Mouse (Mus musculus) lung, postnatal 4 days (tissue): Measurements from ENCODE around the gene Nkx2-1.

ENCODE experiments used
- DNase-seq, 2 experiments: peaks; one replicate each; pipeline ENCODE4 v3.0.0; 2021

Nkx2-1 gene

GRCm38 (mm10) chr12:56521106-56521840 is 15.4 kb downstream of the Nkx2-1 start:
- DNase-seq, result peak in 1 of 2 experiments; percentile 50

- no peak for DNase-seq
Observed at GRCm38 (mm10) chr12:56520396-56521105, 16.2 kb downstream of the Nkx2-1 start.

GRCm38 (mm10) chr12:56519738-56520191 is 16.9 kb downstream of the Nkx2-1 start:
- DNase-seq, result peak in 1 of 2 experiments; percentile 48

- DNase-seq, result no peak
Observed at GRCm38 (mm10) chr12:56519071-56519737, 17.5 kb downstream of the Nkx2-1 start.

- DNase-seq, result no peak
Observed at GRCm38 (mm10) chr12:56518221-56518620, 18.5 kb downstream of the Nkx2-1 start.

- no peak for DNase-seq
Observed at GRCm38 (mm10) chr12:56514831-56515230, 21.9 kb downstream of the Nkx2-1 start.

GRCm38 (mm10) chr12:56508413-56508812 is 28.3 kb downstream of the Nkx2-1 start:
- DNase-seq, result no peak

GRCm38 (mm10) chr12:56487046-56487445 is 49.7 kb downstream of the Nkx2-1 start:
- DNase-seq, result peak; percentile 13 to 29

- no peak for DNase-seq
Observed at GRCm38 (mm10) chr12:56482606-56483005, 54.1 kb downstream of the Nkx2-1 start.
